ENCODE assay signal across 19 mouse cellular contexts in the genomic region with DNA sequence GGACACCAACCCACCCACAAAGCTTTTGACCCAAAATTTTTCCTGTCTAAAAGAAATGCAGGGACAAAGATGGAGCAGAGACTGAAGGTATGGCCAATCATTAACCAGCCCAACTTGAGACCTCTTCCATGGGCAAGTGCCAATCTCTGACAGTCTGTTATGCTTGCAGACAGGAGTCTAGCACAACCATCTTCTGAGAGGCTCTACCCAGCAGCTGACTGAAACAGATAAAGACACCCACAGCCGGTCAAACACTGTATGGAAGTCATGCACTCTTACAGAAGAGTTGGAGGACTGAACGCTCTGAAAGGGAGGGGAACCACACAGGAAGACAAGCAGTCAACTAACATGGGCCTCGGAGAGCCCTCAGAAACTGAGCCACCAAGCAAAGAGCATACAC. TPM values are rescaled to one million over a fixed set of nuclear protein-coding genes. Genes with fewer than 3 reads are reported as not detected.
DNase-seq lines count a peak whose midpoint lies in the region; ATAC-seq and TF ChIP-seq lines count a peak whose summit lies in the region.
"Had no signal": no experiment of that assay in that cellular context is flagged by ENCODE, and none has a peak within 500 bp of the region (broad histone marks: within the 10 kb centered on the region; RNA-seq: fewer than 3 reads in every experiment).

No protein-coding gene starts in this region.

- H3K4me2 ChIP-seq in liver, embryonic 13.5 days, result no peak overlapping the region
- H3K4me2 ChIP-seq: heart, embryonic 13.5 days; hindbrain, embryonic 15.5 days; limb, embryonic 13.5 days; midbrain, embryonic 12.5 days; neural tube, embryonic 13.5 days had no signal

- ATAC-seq in liver, embryonic 13.5 days (ENCODE audit: low read depth), result peak; percentile 67
- ATAC-seq in activated CD4-positive, CD25-positive, alpha-beta regulatory T cell, adult 4 months, result no peak
- ATAC-seq: forebrain, embryonic 14.5 days had no signal

- TF ChIP-seq POLR2A in bone marrow, adult 2 months (IDR thresholded peaks at IDR 0.05; ENCODE audit: borderline replicate concordance, control insufficient read depth, low read depth, low read length), result no peak

- H3K9ac ChIP-seq in liver, embryonic 13.5 days, result no peak overlapping the region
- H3K9ac ChIP-seq: heart, embryonic 13.5 days; hindbrain, embryonic 15.5 days; limb, embryonic 13.5 days; midbrain, embryonic 12.5 days; neural tube, embryonic 13.5 days had no signal

- peaks cover 6% of the 10 kb centered on the region for H3K4me1 ChIP-seq in bone marrow, adult 2 months (ENCODE audit: control insufficient read depth, insufficient read depth, low read length)
- no peaks in the 10 kb centered on the region; the same call in 1 of the 2 replicates for H3K4me1 ChIP-seq in liver, embryonic 13.5 days (replicated peaks)
- H3K4me1 ChIP-seq: heart, embryonic 13.5 days; hindbrain, embryonic 15.5 days; limb, embryonic 13.5 days; midbrain, embryonic 12.5 days; neural tube, embryonic 13.5 days had no signal

- H3K4me3 ChIP-seq in bone marrow, adult 2 months (replicated peaks; ENCODE audit: control insufficient read depth, low read depth, low read length), result no peak overlapping the region
- H3K4me3 ChIP-seq in liver, embryonic 13.5 days (replicated peaks), result no peak overlapping the region
- H3K4me3 ChIP-seq: heart, embryonic 13.5 days; hindbrain, embryonic 15.5 days; limb, embryonic 13.5 days; midbrain, embryonic 12.5 days; neural tube, embryonic 13.5 days had no signal

- no peak for TF ChIP-seq CTCF in bone marrow, adult 2 months (IDR thresholded peaks at IDR 0.05; ENCODE audit: control insufficient read depth, insufficient read depth, low read length)

- no peaks in the 10 kb centered on the region for H3K27me3 ChIP-seq in liver, embryonic 13.5 days
- H3K27me3 ChIP-seq: heart, embryonic 13.5 days; hindbrain, embryonic 15.5 days; limb, embryonic 13.5 days; midbrain, embryonic 12.5 days; neural tube, embryonic 13.5 days had no signal

- no peaks in the 10 kb centered on the region for H3K9me3 ChIP-seq in liver, embryonic 13.5 days (replicated peaks)
- H3K9me3 ChIP-seq: heart, embryonic 13.5 days; hindbrain, embryonic 15.5 days; limb, embryonic 13.5 days; midbrain, embryonic 12.5 days; neural tube, embryonic 13.5 days had no signal

- peak overlapping the region; percentile 75 for H3K27ac ChIP-seq in bone marrow, adult 2 months (ENCODE audit: control insufficient read depth, insufficient read depth, low read depth, low read length, poor library complexity)
- H3K27ac ChIP-seq in liver, embryonic 13.5 days, result no peak overlapping the region
- H3K27ac ChIP-seq: heart, embryonic 13.5 days; hindbrain, embryonic 15.5 days; kidney, postnatal 0 days; limb, embryonic 13.5 days; midbrain, embryonic 12.5 days; neural tube, embryonic 13.5 days had no signal

- WGBS in bone marrow, adult 2 months, result 43% methylated on average over 3 of the region's 3 CpGs
- 31% methylated on average over 3 of the region's 3 CpGs for WGBS in liver, embryonic 13.5 days (ENCODE audit: insufficient replicate concordance)

- peak; percentile 35 for DNase-seq in kidney, adult 9 months
- no peak for DNase-seq in kidney, postnatal 4 days
- DNase-seq in liver, embryonic 13.5 days, result no peak
- peak; percentile 37 to 49 for DNase-seq in spleen, postnatal 10 days (ENCODE audit: low spot score in 2 of 2)
- DNase-seq in lung, postnatal 25 days (ENCODE audit: low spot score), result no peak
- DNase-seq: cerebellum, postnatal 25 days; heart, postnatal 36 days; layer of hippocampus, adult 9-11 months; lung, postnatal 14 days; right cerebral cortex, postnatal 25 days had no signal

- H3K36me3 ChIP-seq in liver, embryonic 13.5 days, result no peaks in the 10 kb centered on the region
- H3K36me3 ChIP-seq: heart, embryonic 13.5 days; hindbrain, embryonic 15.5 days; limb, embryonic 13.5 days; midbrain, embryonic 12.5 days; neural tube, embryonic 13.5 days had no signal

RNA-seq across cellular contexts. Expression of gene Gda, which starts 36.7 kb away (rescaled TPM):
- 51.2 TPM in 2 replicates for polyA plus RNA-seq in bone marrow, adult 2 months (2011; ENCODE audit: insufficient read depth, insufficient read length, low replicate concordance, missing spikeins)
- 0.50 TPM in 2 replicates for polyA plus RNA-seq in liver, embryonic 13.5 days (2015; fragmentation: Nextera tagmentation; extraction: Ambion mirVana)
- under 1 TPM in 1 of 2 experiments, not detected in 1; 0.31 TPM for polyA plus RNA-seq in activated CD4-positive, CD25-positive, alpha-beta regulatory T cell, adult 4 months (2017; shearing (Covaris generic))
- polyA plus RNA-seq: midbrain, embryonic 12.5 days had no signal

Comparison
In these comparisons a context has a peak if more than half of its experiments do, and no peak if none do; other contexts are left out.
1. DNase-seq: peak in kidney, adult 9 months (single experiment) and spleen, postnatal 10 days (2 of 2); none in kidney, postnatal 4 days (0 of 2), liver, embryonic 13.5 days (single experiment) and lung, postnatal 25 days (single experiment).
2. RNA of gene Gda, which starts 36.7 kb away (polyA plus RNA-seq): 51.2 TPM in bone marrow, adult 2 months; 0.50 TPM in liver, embryonic 13.5 days and 0.31 TPM in activated CD4-positive, CD25-positive, alpha-beta regulatory T cell, adult 4 months; every median in the first group is over 10 times any median in the second.